Mouse (Mus musculus) stomach, embryonic 14.5 days (tissue): ENCODE measurements around the gene Kntc1. TPM values are rescaled to one million over a fixed set of nuclear protein-coding genes. Genes with fewer than 3 reads are reported as not detected.
A peak's percentile ranks its signal among the peaks of the same experiment; 100 is the strongest.
"Not testable (repeated sequence)": the region's sequence is repeated elsewhere in the genome, so short reads cannot be mapped to it uniquely, and the experiment has no call there.

Source experiments
- ATAC-seq: fragments of 200-750 bp; cut with Nextera tagmentation; 2 replicates; pipeline ENCODE4 v1.8.0; 2017; ENCODE audit warnings: low read depth, moderate TSS enrichment; ENCODE audit not compliant: insufficient number of reproducible peaks, insufficient read depth, low FRiP score
- H3K27ac ChIP-seq: fragments of 300-500 bp; sonication (generic); 2 replicates; pipeline ENCODE4 v1.5.1; 2014; ENCODE audit warnings: mild to moderate bottlenecking, low read length, moderate library complexity, mixed read lengths
- H3K27me3 ChIP-seq: fragments of 300-500 bp; sonication (generic); 2 replicates; pipeline ENCODE4 v1.6.1; 2014; ENCODE audit warnings: low read length, control low read depth, mixed read lengths; ENCODE audit not compliant: control insufficient read depth, insufficient read depth
- H3K36me3 ChIP-seq: fragments of 300-500 bp; sonication (generic); 2 replicates; pipeline ENCODE4 v1.6.1; 2014; ENCODE audit warnings: mild to moderate bottlenecking, control low read depth, low read length, moderate library complexity, mixed read lengths; ENCODE audit not compliant: control insufficient read depth, insufficient read depth
- H3K4me1 ChIP-seq: fragments of 300-500 bp; sonication (generic); 2 replicates; pipeline ENCODE4 v1.6.1; 2014; ENCODE audit warnings: low read length, control low read depth, mixed read lengths; ENCODE audit not compliant: control insufficient read depth, insufficient read depth
- H3K4me2 ChIP-seq: fragments of 300-500 bp; sonication (generic); replicated peaks from 2 replicates; pipeline ENCODE4 v1.6.1; 2014; ENCODE audit warnings: low read depth, low read length, control low read depth
- H3K4me3 ChIP-seq: fragments of 300-500 bp; sonication (generic); 2 replicates; pipeline ENCODE4 v1.5.1; 2014; ENCODE audit warnings: low read depth, low read length, control low read depth
- H3K9ac ChIP-seq: fragments of 300-500 bp; sonication (generic); replicated peaks from 2 replicates; pipeline ENCODE4 v1.6.1; 2014; ENCODE audit warnings: low read depth, mild to moderate bottlenecking, control low read depth, low read length, moderate library complexity, mixed read lengths
- H3K9me3 ChIP-seq: fragments of 300-500 bp; sonication (generic); 2 replicates; pipeline ENCODE4 v1.6.1; 2016; ENCODE audit warnings: low read depth, low read length, control low read depth; ENCODE audit not compliant: control insufficient read depth
- whole genome bisulfite sequencing: fragments of 180-500 bp; shearing (Covaris S2); extraction: QIAGEN DNeasy Blood & Tissue Kit; methylation state at CpG from one replicate; pipeline ENCODE4 v1.1.7; 2014; 5-methylcytosine and 5-hydroxymethylcytosine counted together
- polyA plus RNA-seq: library from polyadenylated mRNA; unstranded; fragments of >200 nt; fragmentation: Nextera tagmentation; extraction: Ambion mirVana; gene quantifications from 2 replicates; pipeline ENCODE4 v1.2.1, GENCODE M21; 2014

The Kntc1 gene
- 33.9 and 35.7 TPM in 2 replicates for polyA plus RNA-seq

- H3K27ac ChIP-seq = peak within 1 kb of the TSS; percentile 99
- H3K4me1 ChIP-seq = peaks cover 18% of the 10 kb centered on the region
- under 1% methylated on average over 63 of the region's 63 CpGs for WGBS
- ATAC-seq = peak; percentile 98
- no peaks in the 10 kb centered on the region for H3K27me3 ChIP-seq
- H3K4me3 ChIP-seq = peak within 1 kb of the TSS; percentile 85
- no peaks in the 10 kb centered on the region for H3K9me3 ChIP-seq
- H3K9ac ChIP-seq = peak within 1 kb of the TSS; percentile 79
- peak within 1 kb of the TSS; percentile 65 for H3K4me2 ChIP-seq
- peaks cover 11% of the 10 kb centered on the region for H3K36me3 ChIP-seq
Observed at GRCm38 (mm10) chr5:123749065-123750064, at the start of gene Kntc1, which contains the start of gene Rsrc2. Gene Kntc1 (plus strand): TSS chr5:123749716. Gene Rsrc2 (minus strand): TSS chr5:123749414.

DNA sequence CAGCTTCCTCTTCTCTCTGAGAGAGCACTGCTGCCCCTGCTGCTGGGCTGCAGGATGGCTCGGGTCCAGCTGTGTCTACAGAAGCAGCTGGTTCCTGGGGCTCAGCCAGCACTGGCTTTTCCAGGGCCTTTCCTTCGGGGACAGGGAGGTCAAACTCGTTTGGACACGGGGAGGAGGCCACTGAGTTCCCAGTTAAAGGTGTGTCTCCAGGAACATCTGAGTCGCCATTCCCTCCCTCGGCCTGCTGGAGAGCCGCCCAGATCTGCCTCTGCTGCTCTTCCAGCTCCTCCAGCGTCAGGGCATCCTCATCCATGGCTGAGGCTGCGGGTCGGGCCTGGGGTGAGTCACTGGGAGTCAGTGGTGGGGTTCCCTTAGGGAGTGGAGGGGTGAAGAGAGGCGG is 48.9 kb upstream of the Kntc1 start:
- no peaks in the 10 kb centered on the region for H3K4me1 ChIP-seq
- H3K27me3 ChIP-seq = no peaks in the 10 kb centered on the region
- no peak overlapping the region for H3K27ac ChIP-seq
- H3K9ac ChIP-seq = no peak overlapping the region
- ATAC-seq = no peak
- H3K4me3 ChIP-seq = no peak overlapping the region
- 60% methylated on average over 11 of the region's 11 CpGs for WGBS
- H3K9me3 ChIP-seq = no peaks in the 10 kb centered on the region
- no peak overlapping the region for H3K4me2 ChIP-seq
- peaks cover 64% of the 10 kb centered on the region for H3K36me3 ChIP-seq

DNA sequence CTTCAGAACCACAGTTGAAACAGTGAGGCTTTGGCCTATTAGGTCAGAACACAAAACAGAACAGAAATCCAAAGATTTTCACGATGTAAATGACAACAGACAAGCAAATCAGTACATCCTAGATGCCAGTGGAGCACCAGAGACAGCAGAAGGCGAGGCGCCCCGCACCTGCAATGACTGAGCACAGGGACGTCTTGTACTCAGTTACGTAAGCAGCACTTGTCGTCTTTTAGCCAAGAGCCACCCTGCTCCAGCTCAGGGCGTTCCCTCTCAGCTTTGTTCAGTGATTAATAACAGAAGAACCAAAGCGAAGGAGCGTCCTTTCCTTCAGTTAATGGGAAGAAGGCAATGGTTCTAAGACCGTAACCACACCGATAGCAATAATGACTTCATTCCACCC is 40.9 kb upstream of the Kntc1 start:
- Histone ChIP-seq H3K4me1 (no peaks in the 10 kb centered on the region), H3K27ac (no peak overlapping the region), H3K4me2 (no peak overlapping the region), H3K36me3 (peaks cover 85% of the 10 kb centered on the region), H3K9me3 (no peaks in the 10 kb centered on the region), H3K27me3 (no peaks in the 10 kb centered on the region), H3K9ac (no peak overlapping the region), H3K4me3 (no peak overlapping the region)
- WGBS = 75% methylated on average over 12 of the region's 12 CpGs
- no peak for ATAC-seq

DNA sequence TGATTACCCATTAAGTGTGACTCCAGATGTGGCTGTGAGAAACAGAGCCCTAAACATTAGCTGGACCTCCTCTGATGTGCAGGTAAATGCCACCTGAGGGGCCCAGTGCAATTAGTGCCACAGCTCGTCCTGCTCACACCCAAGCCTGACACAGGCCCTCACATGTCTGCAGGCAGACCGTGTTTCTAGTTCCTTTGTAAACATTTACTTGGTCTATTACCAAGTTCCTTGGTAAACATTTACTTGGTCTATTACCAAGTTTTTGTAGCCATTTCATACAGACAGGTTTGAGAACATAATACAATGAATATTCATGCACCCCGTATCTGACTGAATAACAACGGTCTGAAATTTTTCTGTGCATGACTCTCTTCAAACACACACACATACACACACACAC is 39.9 kb upstream of the Kntc1 start:
- Histone ChIP-seq H3K9ac (no peak overlapping the region), H3K4me2 (no peak overlapping the region), H3K4me3 (no peak overlapping the region), H3K4me1 (no peaks in the 10 kb centered on the region), H3K9me3 (no peaks in the 10 kb centered on the region), H3K36me3 (peaks cover 85% of the 10 kb centered on the region), H3K27ac (no peak overlapping the region), H3K27me3 (no peaks in the 10 kb centered on the region)
- ATAC-seq = peak; percentile 23; the same call in 1 of the 2 replicates
- WGBS = 54% methylated on average over 4 of the region's 4 CpGs

DNA sequence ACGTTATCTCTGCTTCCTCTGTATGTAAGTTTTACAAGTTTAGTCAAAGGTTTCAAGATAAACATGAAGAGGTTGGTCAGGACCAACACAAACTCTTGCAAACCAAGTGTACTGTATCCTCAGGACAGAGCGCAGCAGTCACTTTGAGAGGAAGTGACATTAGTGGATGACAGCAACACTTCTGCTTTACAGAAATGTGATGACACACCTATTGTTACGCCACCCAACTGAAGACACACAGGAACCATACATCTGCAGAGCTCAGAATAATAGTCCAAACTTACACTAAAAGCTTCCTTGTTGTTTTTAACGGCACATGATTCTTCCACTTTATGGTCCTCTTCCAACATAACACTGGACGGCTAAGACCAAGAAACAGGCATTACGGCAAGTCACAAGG is 35.7 kb upstream of the Kntc1 start:
- Histone ChIP-seq H3K27me3 (no peaks in the 10 kb centered on the region), H3K9me3 (no peaks in the 10 kb centered on the region), H3K36me3 (peaks cover 71% of the 10 kb centered on the region), H3K9ac (no peak overlapping the region), H3K4me1 (peaks cover 5% of the 10 kb centered on the region), H3K4me3 (no peak overlapping the region), H3K27ac (no peak overlapping the region), H3K4me2 (no peak overlapping the region)
- no peak for ATAC-seq
- 91% methylated on average over 6 of the region's 6 CpGs for WGBS

- Histone ChIP-seq H3K9me3 (no peaks in the 10 kb centered on the region), H3K4me2 (no peak overlapping the region), H3K27ac (no peak overlapping the region), H3K4me3 (no peak overlapping the region), H3K36me3 (peaks cover 66% of the 10 kb centered on the region), H3K9ac (no peak overlapping the region), H3K4me1 (peaks cover 13% of the 10 kb centered on the region), H3K27me3 (no peaks in the 10 kb centered on the region)
- no peak for ATAC-seq
- 90% methylated on average over 4 of the region's 4 CpGs for WGBS
Observed at GRCm38 (mm10) chr5:123714622-123715021, 34.9 kb upstream of the Kntc1 start.

GRCm38 (mm10) chr5:123720328-123721311 is 28.9 kb upstream of the Kntc1 start, which contains the start of gene Zcchc8:
Gene Zcchc8 (minus strand): TSS chr5:123721100.
- H3K4me2 ChIP-seq = peak within 1 kb of the TSS; percentile 63
- ATAC-seq = peak; percentile 100
- WGBS = under 1% methylated on average over 83 of the region's 83 CpGs
- no peaks in the 10 kb centered on the region for H3K27me3 ChIP-seq
- H3K4me3 ChIP-seq = peak within 1 kb of the TSS; percentile 67
- H3K36me3 ChIP-seq = peaks cover 16% of the 10 kb centered on the region
- no peaks in the 10 kb centered on the region for H3K9me3 ChIP-seq
- peaks cover 13% of the 10 kb centered on the region for H3K4me1 ChIP-seq
- peak within 1 kb of the TSS; percentile 90 for H3K9ac ChIP-seq
- H3K27ac ChIP-seq = peak within 1 kb of the TSS; percentile 89

GRCm38 (mm10) chr5:123723816-123724215 is 25.7 kb upstream of the Kntc1 start:
- H3K4me1 ChIP-seq, H3K9ac ChIP-seq, H3K4me2 ChIP-seq, H3K27ac ChIP-seq, H3K9me3 ChIP-seq, H3K4me3 ChIP-seq, ATAC-seq, H3K27me3 ChIP-seq: not testable (repeated sequence)
- WGBS = 86% methylated on average over 7 of the region's 7 CpGs
- H3K36me3 ChIP-seq = peaks cover 15% of the 10 kb centered on the region
